Mouse (Mus musculus): Measurements from ENCODE around the gene Cnn1. TPM values are rescaled to one million over a fixed set of nuclear protein-coding genes. Genes with fewer than 3 reads are reported as not detected.

The Cnn1 gene
- polyA plus RNA-seq, 2 experiments, result 0.09 to 0.17 TPM

- DNase-seq (ENCODE audit: low read depth in 3 of 3, low spot score in 3 of 3) (no peak), ATAC-seq (ENCODE audit: insufficient read depth) (no peak)
- Histone ChIP-seq H3K4me3 (ENCODE audit: insufficient read depth in 1 of 2, low read depth in 2 of 2, low read length in 2 of 2) (peak overlapping the region in 1 of 2 experiments; percentile 29; a peak in 1 of 4 replicates), H3K4me1 (replicated peaks; ENCODE audit: control insufficient read depth in 2 of 2, insufficient read depth in 2 of 2, low read length in 1 of 2) (peaks cover 7 to 11% of the 10 kb centered on the region in 2 experiments), H3K4me2 (ENCODE audit: low read depth) (peak overlapping the region; percentile 52), H3K9ac (replicated peaks) (no peak overlapping the region), H3K36me3 (replicated peaks; ENCODE audit: control insufficient read depth, insufficient read depth, low read depth) (no peaks in the 10 kb centered on the region), H3K27me3 (ENCODE audit: control insufficient read depth, insufficient read depth, low read length) (peaks cover 48% of the 10 kb centered on the region), H3K27ac (no peak overlapping the region), H3K9me3 (ENCODE audit: control insufficient read depth, low read length) (no peaks in the 10 kb centered on the region)
- TF ChIP-seq CTCF (IDR thresholded peaks at IDR 0.05; ENCODE audit: low read depth), result no peak
- TF ChIP-seq EP300 (IDR thresholded peaks at IDR 0.05; ENCODE audit: low read depth), result no peak
- 4% methylated on average over 66 of the region's 67 CpGs for WGBS (ENCODE audit: insufficient replicate concordance)
Measured at GRCm38 (mm10) chr9:22051161-22051957, 47.7 kb upstream of the Cnn1 start.

DNA sequence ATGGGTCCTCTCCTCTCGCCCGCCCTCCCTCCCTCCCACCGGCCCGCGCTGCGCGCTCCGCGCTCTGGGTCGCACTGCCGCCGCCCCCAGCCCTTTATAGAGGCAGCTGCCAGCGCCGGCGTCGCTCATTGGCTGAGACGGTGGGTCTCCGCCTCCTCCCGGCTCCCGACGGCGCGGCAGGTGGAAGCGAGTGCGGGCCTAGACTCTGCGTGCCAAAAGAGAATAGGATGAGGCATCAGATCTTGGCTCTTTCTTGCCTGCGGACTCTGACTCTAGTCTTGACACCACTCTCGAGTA is 47.1 kb upstream of the Cnn1 start, which contains the start of gene Elavl3:
TSS of gene Elavl3 (minus strand) at position 66 of the 297 bp plus-strand sequence.
- Histone ChIP-seq H3K27ac (no peak within 1 kb of the TSS), H3K9ac (replicated peaks) (no peak within 1 kb of the TSS), H3K27me3 (ENCODE audit: control insufficient read depth, insufficient read depth, low read length) (peaks cover 48% of the 10 kb centered on the region), H3K36me3 (replicated peaks; ENCODE audit: control insufficient read depth, insufficient read depth, low read depth) (no peaks in the 10 kb centered on the region), H3K4me3 (ENCODE audit: insufficient read depth in 1 of 2, low read depth in 2 of 2, low read length in 2 of 2) (peak within 1 kb of the TSS in 1 of 2 experiments; percentile 29; a peak in 2 of 4 replicates), H3K4me2 (ENCODE audit: low read depth) (peak within 1 kb of the TSS; percentile 52), H3K9me3 (ENCODE audit: control insufficient read depth, low read length) (no peaks in the 10 kb centered on the region), H3K4me1 (replicated peaks; ENCODE audit: control insufficient read depth in 2 of 2, insufficient read depth in 2 of 2, low read length in 1 of 2) (peaks cover 7 to 11% of the 10 kb centered on the region in 2 experiments)
- WGBS (ENCODE audit: insufficient replicate concordance), result 5% methylated on average over 28 of the region's 28 CpGs
- TF ChIP-seq CTCF (IDR thresholded peaks at IDR 0.05; ENCODE audit: low read depth) (no peak), EP300 (IDR thresholded peaks at IDR 0.05; ENCODE audit: low read depth) (no peak)
- ATAC-seq (ENCODE audit: insufficient read depth) (no peak), DNase-seq (ENCODE audit: low read depth in 3 of 3, low spot score in 3 of 3) (no peak)

DNA sequence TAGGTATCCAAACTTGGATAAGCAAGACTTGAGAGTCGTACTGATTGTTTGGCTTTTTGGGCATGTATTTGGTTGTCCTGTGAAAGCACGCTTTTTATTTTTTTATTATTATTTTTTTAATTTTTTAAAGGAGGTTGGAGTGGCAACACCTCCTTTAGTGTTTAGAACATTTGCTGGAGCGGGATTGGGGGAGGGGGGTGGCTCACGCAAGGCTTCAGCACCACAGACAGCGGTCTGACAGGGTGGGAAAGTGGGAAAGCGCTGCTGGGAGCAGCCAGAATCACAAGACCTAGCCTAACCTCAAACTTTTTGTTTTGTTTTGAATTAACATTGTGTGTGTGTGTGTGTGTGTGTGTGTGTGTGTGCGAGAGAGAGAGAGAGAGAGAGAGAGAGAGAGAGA is 45.4 kb upstream of the Cnn1 start:
- Histone ChIP-seq H3K27me3 (ENCODE audit: control insufficient read depth, insufficient read depth, low read length) (peaks cover 48% of the 10 kb centered on the region), H3K9ac (replicated peaks) (no peak overlapping the region), H3K9me3 (ENCODE audit: control insufficient read depth, low read length) (no peaks in the 10 kb centered on the region), H3K4me3 (ENCODE audit: insufficient read depth in 1 of 2, low read depth in 2 of 2, low read length in 2 of 2) (no peak overlapping the region), H3K27ac (no peak overlapping the region), H3K36me3 (replicated peaks; ENCODE audit: control insufficient read depth, insufficient read depth, low read depth) (no peaks in the 10 kb centered on the region; the same call in 1 of the 2 replicates), H3K4me2 (ENCODE audit: low read depth) (no peak overlapping the region), H3K4me1 (replicated peaks; ENCODE audit: control insufficient read depth in 2 of 2, insufficient read depth in 2 of 2, low read length in 1 of 2) (peaks cover 7 to 11% of the 10 kb centered on the region in 2 experiments)
- ATAC-seq (ENCODE audit: insufficient read depth) (no peak), DNase-seq (ENCODE audit: low read depth in 3 of 3, low spot score in 3 of 3) (no peak)
- TF ChIP-seq CTCF (IDR thresholded peaks at IDR 0.05; ENCODE audit: low read depth) (no peak), EP300 (IDR thresholded peaks at IDR 0.05; ENCODE audit: low read depth) (no peak)
- WGBS (ENCODE audit: insufficient replicate concordance), result 24% methylated on average over 7 of the region's 7 CpGs

- TF ChIP-seq CTCF (IDR thresholded peaks at IDR 0.05; ENCODE audit: low read depth) (peak; percentile 82), EP300 (IDR thresholded peaks at IDR 0.05; ENCODE audit: low read depth) (no peak)
- H3K4me2 ChIP-seq (ENCODE audit: low read depth), result peak overlapping the region; percentile 35; the same call in 1 of the 2 replicates
- H3K27ac ChIP-seq, result no peak overlapping the region
- H3K9ac ChIP-seq (replicated peaks), result no peak overlapping the region
- ATAC-seq (ENCODE audit: insufficient read depth) (peak; percentile 71), DNase-seq (ENCODE audit: low read depth in 3 of 3, low spot score in 3 of 3) (peak; percentile 49 to 54 (median 52))
- no peaks in the 10 kb centered on the region for H3K9me3 ChIP-seq (ENCODE audit: control insufficient read depth, low read length)
- peaks cover 7 to 11% of the 10 kb centered on the region in 2 experiments for H3K4me1 ChIP-seq (replicated peaks; ENCODE audit: control insufficient read depth in 2 of 2, insufficient read depth in 2 of 2, low read length in 1 of 2)
- WGBS (ENCODE audit: insufficient replicate concordance), result 2% methylated on average over 32 of the region's 32 CpGs
- peaks cover 2% of the 10 kb centered on the region for H3K36me3 ChIP-seq (replicated peaks; ENCODE audit: control insufficient read depth, insufficient read depth, low read depth)
- H3K27me3 ChIP-seq (ENCODE audit: control insufficient read depth, insufficient read depth, low read length), result peaks cover 48% of the 10 kb centered on the region
- H3K4me3 ChIP-seq (ENCODE audit: insufficient read depth in 1 of 2, low read depth in 2 of 2, low read length in 2 of 2), result no peak overlapping the region
Measured at GRCm38 (mm10) chr9:22054411-22055076, 44.5 kb upstream of the Cnn1 start.

GRCm38 (mm10) chr9:22055713-22056112 is 43.3 kb upstream of the Cnn1 start:
- peaks cover 37% of the 10 kb centered on the region for H3K27me3 ChIP-seq (ENCODE audit: control insufficient read depth, insufficient read depth, low read length)

More at GRCm38 (mm10) chr9:22055713-22056112, 43.3 kb upstream of the Cnn1 start:
- Histone ChIP-seq H3K4me1 (replicated peaks; ENCODE audit: control insufficient read depth in 2 of 2, insufficient read depth in 2 of 2, low read length in 1 of 2) (peaks cover 2 to 3% of the 10 kb centered on the region in 2 experiments; a peak in 2 of 4 replicates), H3K4me2 (ENCODE audit: low read depth) (no peak overlapping the region), H3K9me3 (ENCODE audit: control insufficient read depth, low read length) (no peaks in the 10 kb centered on the region), H3K4me3 (ENCODE audit: insufficient read depth in 1 of 2, low read depth in 2 of 2, low read length in 2 of 2) (no peak overlapping the region), H3K27ac (no peak overlapping the region), H3K36me3 (replicated peaks; ENCODE audit: control insufficient read depth, insufficient read depth, low read depth) (peaks cover 3% of the 10 kb centered on the region), H3K9ac (replicated peaks) (no peak overlapping the region)
- TF ChIP-seq CTCF (IDR thresholded peaks at IDR 0.05; ENCODE audit: low read depth) (no peak), EP300 (IDR thresholded peaks at IDR 0.05; ENCODE audit: low read depth) (no peak)
- ATAC-seq (ENCODE audit: insufficient read depth), result no peak
- no peak for DNase-seq (ENCODE audit: low read depth in 3 of 3, low spot score in 3 of 3)
- 37% methylated on average over 29 of the region's 29 CpGs for WGBS (ENCODE audit: insufficient replicate concordance)
